Mouse (Mus musculus) forebrain, embryonic 14.5 days (tissue): ENCODE data around the gene Slc41a3. TPM values are rescaled to one million over a fixed set of nuclear protein-coding genes. Genes with fewer than 3 reads are reported as not detected.

Source experiments
- ATAC-seq: fragments of 200-750 bp; cut with Nextera tagmentation; 2 replicates; pipeline ENCODE4 v1.8.0; 2017; ENCODE audit warnings: mild to moderate bottlenecking, moderate library complexity
- DNase-seq: peaks from one replicate; pipeline ENCODE4 v3.0.0-alpha.2; 2015; ENCODE audit warnings: low spot score
- H3K27ac ChIP-seq: fragments of 300-500 bp; sonication (generic); 2 replicates; pipeline ENCODE4 v1.5.1; 2014; ENCODE audit warnings: low read depth, mild to moderate bottlenecking, control low read depth, low read length, moderate library complexity
- H3K27me3 ChIP-seq: fragments of 300-500 bp; sonication (generic); replicated peaks from 2 replicates; pipeline ENCODE4 v1.6.1; 2014; ENCODE audit warnings: low read length, control low read depth, mixed read lengths; ENCODE audit not compliant: control insufficient read depth, insufficient read depth
- H3K36me3 ChIP-seq: fragments of 300-500 bp; sonication (generic); 2 replicates; pipeline ENCODE4 v1.6.1; 2014; ENCODE audit warnings: low read length, control low read depth; ENCODE audit not compliant: control insufficient read depth, insufficient read depth
- H3K4me1 ChIP-seq: fragments of 300-500 bp; sonication (generic); 2 replicates; pipeline ENCODE4 v1.6.1; 2014; ENCODE audit warnings: antibody characterized with exemption, low read length, control low read depth; ENCODE audit not compliant: control insufficient read depth, insufficient read depth
- H3K4me2 ChIP-seq: fragments of 300-500 bp; sonication (generic); 2 replicates; pipeline ENCODE4 v1.6.1; 2014; ENCODE audit warnings: mild to moderate bottlenecking, control low read depth, low read length
- H3K4me3 ChIP-seq: fragments of 300-500 bp; sonication (generic); 2 replicates; pipeline ENCODE4 v1.5.1; 2014; ENCODE audit warnings: low read depth, low read length, control low read depth
- H3K9ac ChIP-seq: fragments of 300-500 bp; sonication (generic); 2 replicates; pipeline ENCODE4 v1.6.1; 2014; ENCODE audit warnings: mild to moderate bottlenecking, low read length, control low read depth, moderate library complexity
- H3K9me3 ChIP-seq: fragments of 300-500 bp; sonication (generic); replicated peaks from 2 replicates; pipeline ENCODE4 v1.6.1; 2016; ENCODE audit warnings: low read length, control low read depth, mixed read lengths; ENCODE audit not compliant: control insufficient read depth
- WGBS: fragments of 180-500 bp; shearing (Covaris S2); extraction: QIAGEN DNeasy Blood & Tissue Kit; methylation state at CpG from one replicate; pipeline ENCODE4 v1.1.7; 2014; 5-methylcytosine and 5-hydroxymethylcytosine counted together
- microRNA-seq: library from miRNA; unstranded; fragments of <30 nt; microRNA quantifications from one replicate; pipeline ENCODE4, GENCODE M21; 2016
- polyA plus RNA-seq: library from polyadenylated mRNA; unstranded; fragments of >200 nt; fragmentation: Nextera tagmentation; extraction: Ambion mirVana; gene quantifications from 2 replicates; pipeline ENCODE4 v1.2.1, GENCODE M21; 2014

Slc41a3 gene
- polyA plus RNA-seq, 1 experiment from 2014 or later: 2.1 TPM

DNA sequence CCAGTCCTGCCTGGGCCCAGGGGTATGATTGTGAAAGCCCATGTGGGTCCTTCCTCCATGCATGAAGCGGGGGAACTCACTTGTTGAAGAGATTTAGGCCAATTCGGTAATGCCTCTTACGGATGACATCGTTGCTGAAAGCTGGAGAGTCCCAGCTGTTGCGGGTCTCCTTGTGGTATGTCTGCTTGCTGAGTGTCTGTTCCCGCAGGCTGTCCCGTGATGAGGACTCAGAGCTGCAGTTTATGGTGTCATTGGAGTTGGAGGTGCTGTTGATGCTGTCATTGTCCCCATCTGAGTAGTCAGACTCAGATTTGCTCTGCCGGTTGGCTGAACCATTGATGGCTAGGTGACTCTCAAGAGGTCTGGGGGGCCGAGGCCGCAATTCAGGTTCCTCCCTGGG lies 85.0 kb downstream of the Slc41a3 start:
- H3K4me2 ChIP-seq: no peak overlapping the region
- no peak overlapping the region for H3K9ac ChIP-seq
- H3K4me1 ChIP-seq: no peaks in the 10 kb centered on the region
- H3K27me3 ChIP-seq: no peaks in the 10 kb centered on the region
- no peaks in the 10 kb centered on the region for H3K9me3 ChIP-seq
- no peak overlapping the region for H3K27ac ChIP-seq
- no peak overlapping the region for H3K4me3 ChIP-seq
- ATAC-seq (no peak), DNase-seq (no peak)
- H3K36me3 ChIP-seq: peaks cover 66% of the 10 kb centered on the region
- WGBS: 93% methylated on average over 10 of the region's 10 CpGs

DNA sequence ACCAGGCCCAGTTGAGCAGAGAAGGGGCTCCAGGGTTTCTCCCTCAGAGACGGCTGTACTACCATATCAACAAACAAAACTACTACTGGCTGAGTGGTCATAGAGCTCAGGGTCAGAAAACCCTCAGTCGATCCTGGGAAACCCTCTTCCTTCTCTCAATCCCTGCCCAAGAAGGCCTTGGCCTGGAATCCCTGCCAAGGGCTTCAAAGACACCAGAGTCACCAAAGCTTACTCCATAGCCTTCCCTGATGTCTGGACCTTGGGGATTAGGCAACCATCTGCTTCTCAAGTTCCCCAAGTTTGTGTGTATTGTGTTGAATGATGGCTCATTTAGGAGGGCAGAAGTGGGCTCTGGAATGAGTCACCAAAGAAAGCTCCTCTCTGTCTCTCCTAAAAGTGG lies 87.4 kb downstream of the Slc41a3 start:
- no peak for ATAC-seq
- Histone ChIP-seq H3K4me2 (no peak overlapping the region), H3K9me3 (no peaks in the 10 kb centered on the region), H3K4me3 (no peak overlapping the region), H3K27me3 (no peaks in the 10 kb centered on the region), H3K27ac (no peak overlapping the region), H3K4me1 (no peaks in the 10 kb centered on the region), H3K9ac (no peak overlapping the region), H3K36me3 (peaks cover 65% of the 10 kb centered on the region)
- DNase-seq: no peak
- WGBS: 85% methylated on average over 2 of the region's 2 CpGs

DNA sequence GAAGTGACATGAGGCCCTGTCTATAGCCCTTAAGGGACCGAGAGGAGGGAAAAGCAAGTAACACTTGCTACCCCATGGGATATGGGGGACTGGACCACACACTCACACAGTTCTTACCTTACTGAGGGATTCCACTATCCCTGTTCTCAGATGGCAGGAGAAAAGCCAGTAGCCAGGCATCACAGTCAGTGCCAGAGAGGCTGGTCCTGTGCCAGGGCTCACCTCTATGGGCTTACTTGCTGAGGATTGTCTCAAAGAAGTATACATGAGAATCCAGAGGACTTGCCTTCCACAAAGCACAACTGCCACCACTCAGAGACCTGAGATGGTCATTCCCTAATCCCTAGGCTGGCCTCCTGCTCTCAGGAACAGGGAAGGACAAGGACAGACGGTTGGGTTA lies 87.9 kb downstream of the Slc41a3 start:
- WGBS: 83% methylated on average over 2 of the region's 2 CpGs
- H3K9ac ChIP-seq: no peak overlapping the region
- H3K27me3 ChIP-seq: no peaks in the 10 kb centered on the region
- H3K27ac ChIP-seq: no peak overlapping the region
- H3K9me3 ChIP-seq: no peaks in the 10 kb centered on the region
- H3K4me2 ChIP-seq: no peak overlapping the region
- ATAC-seq: no peak
- DNase-seq: no peak
- H3K4me3 ChIP-seq: no peak overlapping the region
- H3K36me3 ChIP-seq: peaks cover 65% of the 10 kb centered on the region
- no peaks in the 10 kb centered on the region for H3K4me1 ChIP-seq

DNA sequence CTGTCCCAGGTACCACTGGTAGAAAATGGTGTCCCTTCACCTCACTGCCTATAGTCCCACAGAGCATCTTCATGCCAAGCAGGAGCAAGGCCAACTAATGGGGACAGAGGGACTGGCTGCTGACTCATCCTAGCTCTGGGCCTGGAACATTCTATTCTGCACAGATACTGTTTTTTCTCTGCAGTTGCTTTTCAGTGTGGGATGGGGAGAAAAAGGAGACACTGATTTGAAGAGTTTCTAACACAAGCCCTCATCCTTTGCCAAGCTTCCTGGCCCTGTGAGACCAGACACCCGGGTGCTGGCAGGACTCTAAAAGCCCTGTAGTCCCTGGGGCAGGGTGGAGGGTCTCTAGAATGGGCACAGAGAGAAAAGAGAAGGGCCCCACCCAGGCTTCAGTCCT lies 91.2 kb downstream of the Slc41a3 start:
- H3K27me3 ChIP-seq: no peaks in the 10 kb centered on the region
- no peaks in the 10 kb centered on the region for H3K9me3 ChIP-seq
- WGBS: 84% methylated on average over 1 of the region's 1 CpGs
- no peak overlapping the region; the same call in 1 of the 2 replicates for H3K9ac ChIP-seq
- 0 out of 2 replicates have a peak, but pooled peaks cover 2% of the 10 kb centered on the region for H3K4me1 ChIP-seq
- no peak for ATAC-seq
- H3K27ac ChIP-seq: no peak overlapping the region
- no peak overlapping the region for H3K4me3 ChIP-seq
- H3K36me3 ChIP-seq: peaks cover 36% of the 10 kb centered on the region
- no peak for DNase-seq
- H3K4me2 ChIP-seq: no peak overlapping the region

Small RNA genes lying within 50 kb of the gene (microRNA-seq; reads per million reads assigned to microRNA genes)
- gene Gm24816: not detected

Other genes starting within 250 kb of the Slc41a3 start
- 13.4 and 14.0 TPM in 2 replicates for gene Zxdc, start 235.2 kb upstream of the Slc41a3 start, polyA plus RNA-seq
- 3.0 and 3.1 TPM in 2 replicates for gene Cfap100, start 175.9 kb upstream of the Slc41a3 start, polyA plus RNA-seq
- gene Klf15, start 142.1 kb upstream of the Slc41a3 start, polyA plus RNA-seq: 10.3 and 12.0 TPM in 2 replicates
- 15.8 and 24.1 TPM in 2 replicates for gene Aldh1l1, start 118.3 kb upstream of the Slc41a3 start, polyA plus RNA-seq